Mouse (Mus musculus) embryonic fibroblast, embryonic 13.5 days (primary cell): Measurements from ENCODE around the gene Tlx3.

Experiments
- CTCF ChIP-seq: IDR thresholded peaks from 2 replicates; pipeline ENCODE4 v1.5.1; 2011; ENCODE audit warnings: mild to moderate bottlenecking, control low read depth, low read length, moderate library complexity, borderline replicate concordance; ENCODE audit not compliant: insufficient read depth
- POLR2A ChIP-seq: IDR thresholded peaks from 2 replicates; pipeline ENCODE4 v1.6.1; 2011; ENCODE audit warnings: low read depth, mild to moderate bottlenecking, control low read depth, low read length, moderate library complexity

- TF ChIP-seq CTCF, result no peak
- TF ChIP-seq POLR2A, result no peak
These were observed 1.8 kb downstream of the Tlx3 start for GRCm38 (mm10) chr11:33201626-33202010.
